Mouse (Mus musculus) CD4-positive, CD25-positive, alpha-beta regulatory T cell (primary cell): ENCODE measurements around the gene Best3. TPM values are rescaled to one million over a fixed set of nuclear protein-coding genes. Genes with fewer than 3 reads are reported as not detected.

Experiments used
- polyA plus RNA-seq: library from polyadenylated mRNA; unstranded; fragments of 100-300 nt; shearing (Covaris generic); gene quantifications from one replicate; pipeline ENCODE4 v1.2.1, GENCODE M21; 2017

Gene Best3
- not detected for polyA plus RNA-seq

DNA sequence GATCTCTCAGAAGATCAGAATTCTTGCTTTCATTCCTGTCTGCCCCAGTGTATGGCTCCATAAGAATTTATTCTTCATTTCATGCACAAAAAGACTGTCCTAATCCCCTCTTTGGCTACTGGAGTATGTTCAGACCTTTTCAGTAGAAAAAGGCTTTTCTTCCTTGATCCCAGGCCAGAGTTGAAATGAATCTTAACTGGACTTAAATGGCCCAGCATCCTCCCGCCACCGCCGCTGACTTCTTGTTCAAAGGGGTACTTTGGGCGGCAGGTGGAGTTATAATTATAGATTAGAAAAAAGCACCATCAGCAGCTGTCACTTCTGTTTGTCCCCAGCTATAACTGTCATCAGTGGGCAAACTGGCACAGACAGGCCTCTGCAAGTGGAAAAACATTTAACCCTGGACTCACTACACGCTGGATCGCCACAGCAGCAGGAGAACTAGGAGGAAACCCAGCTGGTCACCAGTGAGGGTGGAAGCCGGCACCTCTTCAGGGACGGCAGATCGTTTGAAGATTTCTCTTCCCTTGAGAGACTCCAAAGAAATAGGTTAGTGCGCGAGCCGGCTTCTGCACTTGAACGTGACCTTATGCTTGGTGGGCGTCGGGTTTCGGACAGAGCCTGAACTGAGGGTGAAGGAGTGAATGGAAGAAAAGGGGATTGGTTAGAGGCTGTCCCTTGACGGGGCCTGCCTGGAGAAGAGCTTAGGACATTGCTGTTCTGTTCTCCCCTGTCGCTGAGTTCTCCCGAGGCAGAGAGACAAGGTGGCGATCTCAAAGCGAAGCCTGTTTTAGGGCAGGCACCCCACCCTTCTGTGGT is at the start of gene Best3:
Gene Best3, plus strand, starts transcription at position 51 of the 819 bp plus-strand sequence.

DNA sequence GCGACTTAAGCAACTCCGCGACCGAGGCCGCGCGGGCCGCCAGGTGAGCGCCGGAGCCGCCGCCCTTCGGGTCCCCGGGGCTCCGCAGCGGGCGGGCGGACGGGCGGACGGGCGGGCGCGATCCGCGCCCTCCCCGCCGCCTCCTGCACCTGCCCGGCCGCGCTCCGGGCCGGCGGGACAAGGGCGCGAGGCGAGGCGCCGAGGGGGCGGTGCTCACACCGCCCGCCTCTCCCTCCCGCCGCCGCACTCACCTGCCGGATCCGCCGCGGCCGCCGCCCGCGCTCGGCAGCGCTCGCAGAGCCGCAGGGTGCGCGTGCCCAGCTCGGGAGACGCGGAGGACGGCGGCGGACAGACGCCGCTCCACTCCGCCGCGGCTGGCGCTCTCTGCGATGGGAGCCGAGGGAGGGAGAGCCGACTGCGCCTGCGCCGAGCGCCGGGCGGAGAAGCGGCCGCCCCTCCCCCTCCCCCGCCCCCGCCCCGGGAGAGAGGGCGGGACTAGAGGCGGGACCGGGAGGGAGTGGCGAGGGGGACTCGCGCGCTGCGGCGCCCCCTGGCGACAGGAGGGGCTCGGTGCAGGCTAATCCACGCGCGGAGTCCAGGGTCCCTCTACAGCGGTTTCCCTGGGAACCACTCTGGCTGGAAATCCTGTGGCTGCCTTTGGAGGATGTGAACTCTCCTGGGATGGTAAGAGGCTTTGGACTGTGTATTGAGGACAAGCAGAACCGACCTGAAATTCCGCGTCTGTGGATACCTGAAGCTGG is 35.9 kb upstream of the Best3 start, which contains the start of gene Rab3ip:
Gene Rab3ip, minus strand, starts transcription at position 761 of the 761 bp plus-strand sequence.

DNA sequence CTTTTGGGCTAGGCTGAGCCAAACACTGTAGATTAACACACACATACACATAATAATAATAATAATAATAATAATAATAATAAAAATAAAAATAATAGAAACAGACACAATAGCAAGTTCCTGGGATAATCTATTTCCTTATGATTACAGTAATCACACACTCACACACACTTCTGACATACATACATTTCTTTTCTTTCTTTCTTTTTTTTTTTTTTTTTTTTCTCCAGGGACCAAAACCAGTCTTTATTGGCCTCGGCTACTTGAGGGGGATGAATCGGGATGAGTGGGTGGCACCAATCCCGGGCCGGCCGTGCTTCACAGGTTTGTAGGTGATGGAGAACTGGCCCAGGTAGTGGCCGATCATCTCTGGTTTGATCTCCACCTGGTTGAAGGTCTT is 13.6 kb upstream of the Best3 start, which contains the start of gene Gm10271:
Gene Gm10271, minus strand, starts transcription at position 101 of the 400 bp plus-strand sequence.

DNA sequence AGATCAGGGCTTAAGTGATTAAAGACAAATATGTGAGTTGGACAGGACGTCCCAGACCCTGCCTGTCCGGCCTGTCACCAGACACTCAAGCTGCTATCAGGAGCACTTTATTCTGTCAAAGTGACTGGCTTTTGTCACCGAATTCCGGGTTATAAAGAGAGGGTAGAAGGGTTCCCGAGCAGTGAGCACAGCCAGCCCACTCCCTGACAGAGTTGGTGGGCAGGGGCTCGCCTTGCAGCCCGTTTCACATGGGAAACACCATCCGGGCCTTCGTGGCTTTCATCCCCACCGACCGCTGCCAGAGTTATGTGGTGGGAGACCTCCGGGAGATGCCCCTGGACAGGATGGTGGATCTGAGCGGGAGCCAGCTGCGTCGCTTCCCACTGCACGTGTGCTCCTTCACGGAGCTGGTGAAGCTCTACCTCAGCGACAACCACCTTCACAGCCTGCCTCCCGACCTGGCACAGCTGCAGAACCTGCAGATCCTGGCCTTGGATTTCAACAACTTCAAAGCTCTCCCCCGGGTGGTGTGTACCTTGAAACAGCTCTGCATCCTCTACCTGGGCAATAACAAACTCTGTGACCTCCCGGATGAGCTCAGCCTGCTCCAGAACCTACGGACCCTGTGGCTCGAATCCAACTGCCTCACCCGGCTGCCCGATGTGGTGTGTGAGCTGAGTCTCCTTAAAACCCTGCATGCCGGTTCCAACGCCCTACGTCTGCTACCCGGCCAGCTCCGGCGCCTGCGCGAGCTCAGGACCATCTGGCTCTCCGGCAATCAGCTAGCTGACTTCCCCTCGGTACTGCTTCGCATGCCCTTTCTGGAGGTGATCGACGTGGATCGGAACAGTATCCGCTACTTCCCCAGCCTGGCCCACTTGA is 59.3 kb downstream of the Best3 start, which contains the start of gene Lrrc10:
Gene Lrrc10, plus strand, starts transcription at position 167 of the 882 bp plus-strand sequence.

DNA sequence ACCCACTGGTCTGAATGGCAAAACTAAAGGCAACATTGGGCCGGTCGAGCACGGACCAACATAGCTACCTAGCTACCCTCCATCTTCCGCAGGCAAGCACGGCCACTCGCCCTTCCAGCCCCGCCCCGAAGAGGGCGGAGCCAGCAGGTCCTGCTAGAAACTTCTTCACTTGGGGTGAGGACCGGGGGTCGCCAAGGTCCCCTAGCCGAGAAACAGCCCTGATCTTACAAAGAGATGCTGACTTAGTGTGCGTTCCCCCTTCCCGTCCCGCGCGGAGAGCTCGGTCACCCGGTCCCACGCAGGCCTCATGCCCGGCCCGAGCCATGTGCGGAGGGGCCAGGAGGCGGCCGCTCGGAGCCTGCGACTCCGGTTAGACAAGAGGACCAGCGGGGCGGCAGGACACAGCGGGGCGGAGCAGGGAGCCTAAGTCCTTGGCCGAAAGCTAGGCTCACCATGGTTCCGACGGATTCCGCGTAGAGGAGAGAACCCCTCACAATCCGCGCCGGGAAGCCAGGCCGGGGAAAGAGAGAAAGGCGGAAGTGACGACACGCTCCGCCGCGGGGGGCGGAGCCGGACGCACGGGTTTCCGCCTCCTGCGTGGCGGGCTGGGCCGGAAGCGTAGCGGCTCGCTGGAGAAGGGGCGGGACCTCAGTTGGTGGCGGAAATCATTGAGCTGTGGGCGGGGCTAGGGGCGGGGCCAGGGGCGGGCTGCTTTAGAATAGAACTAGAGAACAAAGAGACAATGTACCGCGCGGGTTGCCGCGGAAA is 77.3 kb downstream of the Best3 start, which contains the start of gene Cct2:
Gene Cct2, minus strand, starts transcription at position 561 of the 768 bp plus-strand sequence.

Other genes with a start within 250 kb of the Best3 start
- gene Myrfl, start 89.4 kb upstream of the Best3 start, polyA plus RNA-seq, result 0.06 TPM
- 79.4 TPM for gene Rab3ip, start 35.5 kb upstream of the Best3 start, polyA plus RNA-seq
- not detected for gene Gm10271, start 13.7 kb upstream of the Best3 start, polyA plus RNA-seq
- gene Lrrc10, start 59.0 kb downstream of the Best3 start, polyA plus RNA-seq, result not detected
- gene Cct2, start 77.5 kb downstream of the Best3 start, polyA plus RNA-seq, result 202 TPM
- gene Frs2, start 162.2 kb downstream of the Best3 start, polyA plus RNA-seq, result 21.6 TPM
- 57.5 TPM for gene Yeats4, start 238.2 kb downstream of the Best3 start, polyA plus RNA-seq